Mouse (Mus musculus) hindbrain, postnatal 0 days (tissue): ENCODE data around the gene Pik3c2b. TPM values are rescaled to one million over a fixed set of nuclear protein-coding genes. Genes with fewer than 3 reads are reported as not detected.

ENCODE experiments used
- ATAC-seq: fragments of 200-750 bp; cut with Nextera tagmentation; 2 replicates; pipeline ENCODE4 v1.8.0; 2017; ENCODE audit warnings: mild to moderate bottlenecking, moderate TSS enrichment, moderate library complexity
- DNase-seq: peaks from one replicate; pipeline ENCODE4 v3.0.0-alpha.2; 2015; ENCODE audit warnings: low spot score
- H3K27ac ChIP-seq: fragments of 300-500 bp; sonication (generic); 2 replicates; pipeline ENCODE4 v1.5.1; 2014; ENCODE audit warnings: mild to moderate bottlenecking
- H3K27me3 ChIP-seq: fragments of 300-500 bp; sonication (generic); 2 replicates; pipeline ENCODE4 v1.6.1; 2014; ENCODE audit warnings: low read length, mixed read lengths; ENCODE audit not compliant: insufficient read depth
- H3K36me3 ChIP-seq: fragments of 300-500 bp; sonication (generic); 2 replicates; pipeline ENCODE4 v1.6.1; 2014; ENCODE audit warnings: low read length, mixed read lengths; ENCODE audit not compliant: insufficient read depth
- H3K4me1 ChIP-seq: fragments of 300-500 bp; sonication (generic); 2 replicates; pipeline ENCODE4 v1.6.1; 2014; ENCODE audit warnings: antibody characterized with exemption, low read length, mixed read lengths; ENCODE audit not compliant: insufficient read depth
- H3K4me2 ChIP-seq: fragments of 300-500 bp; sonication (generic); 2 replicates; pipeline ENCODE4 v1.6.1; 2014; ENCODE audit warnings: low read depth, mild to moderate bottlenecking, low read length, moderate library complexity, mixed read lengths
- H3K4me3 ChIP-seq: fragments of 300-500 bp; sonication (generic); 2 replicates; pipeline ENCODE4 v1.5.1; 2014; ENCODE audit warnings: low read length
- H3K9ac ChIP-seq: fragments of 300-500 bp; sonication (generic); replicated peaks from 2 replicates; pipeline ENCODE4 v1.6.1; 2014; ENCODE audit warnings: mild to moderate bottlenecking, low read length, moderate library complexity, mixed read lengths
- H3K9me3 ChIP-seq: fragments of 300-500 bp; sonication (generic); 2 replicates; pipeline ENCODE4 v1.6.1; 2016; ENCODE audit warnings: low read length, mixed read lengths
- CTCF ChIP-seq: IDR thresholded peaks from 2 replicates; pipeline ENCODE4 v1.5.1; 2016; ENCODE audit warnings: antibody characterized with exemption, control low read depth, low read depth
- WGBS: fragments of 180-500 bp; shearing (Covaris S2); extraction: QIAGEN DNeasy Blood & Tissue Kit; methylation state at CpG from one replicate; pipeline ENCODE4 v1.1.7; 2014; 5-methylcytosine and 5-hydroxymethylcytosine counted together
- polyA plus RNA-seq: library from polyadenylated mRNA; unstranded; fragments of >200 nt; fragmentation: Nextera tagmentation; extraction: Ambion mirVana; gene quantifications from 2 replicates; pipeline ENCODE4 v1.2.1, GENCODE M21; 2015
- total RNA-seq: library from RNA; depleted of rRNA; stranded (reverse); fragments of >200 nt; gene quantifications from 2 replicates; pipeline ENCODE4 v1.2.3, GENCODE M21; 2014; rRNA removed

Pik3c2b gene
- total and polyA plus RNA-seq, 2 experiments from 2014 or later: 8.7 to 23.0 TPM

DNA sequence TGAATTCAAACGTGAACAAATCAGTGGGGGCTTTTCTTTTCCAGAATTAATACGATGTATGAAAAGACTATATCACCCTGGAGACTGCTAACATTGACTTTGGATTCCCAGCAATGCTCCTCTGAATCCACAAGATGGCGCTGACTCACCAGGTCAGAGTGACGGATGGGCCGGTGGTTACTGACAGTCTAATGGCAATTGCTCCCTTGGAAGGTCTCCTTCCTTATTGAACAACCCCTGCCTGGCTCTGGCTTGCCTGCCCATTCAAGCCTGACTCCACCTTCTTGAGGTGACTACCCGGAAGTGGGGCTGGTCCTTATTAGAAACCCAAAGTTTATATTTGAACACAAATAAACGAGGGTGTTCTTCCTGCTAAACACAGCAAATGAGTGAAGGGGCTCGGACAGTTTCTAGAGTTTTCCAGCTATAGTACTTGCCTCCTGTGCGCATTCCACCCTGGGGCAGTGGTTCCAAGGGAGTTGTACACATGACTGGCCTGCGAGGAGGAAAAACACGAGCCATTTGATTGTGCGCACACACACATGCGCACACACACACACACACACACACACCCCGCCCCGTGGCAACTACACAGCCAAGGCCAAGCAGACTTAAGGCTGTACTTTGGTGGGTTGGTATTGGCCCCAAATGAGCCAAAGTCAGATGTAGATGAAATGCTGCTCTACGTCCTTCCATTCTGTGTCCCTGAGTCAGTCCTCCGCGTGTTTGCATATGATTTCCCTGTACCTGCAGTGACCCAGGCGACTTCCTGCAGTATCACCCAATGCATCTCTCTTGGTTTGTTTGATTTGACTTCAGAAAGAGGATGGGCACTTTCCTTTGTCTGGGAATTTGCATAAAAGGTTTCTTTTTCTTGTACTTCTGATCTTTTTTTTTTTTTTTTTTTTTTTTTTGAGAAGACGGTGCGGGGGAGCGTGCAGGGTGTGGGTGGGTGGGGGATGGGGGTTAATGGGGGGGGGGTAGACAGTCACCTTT lies 100.8 kb downstream of the Pik3c2b start:
- TF ChIP-seq CTCF: peak; percentile 93
- H3K27ac ChIP-seq: no peak overlapping the region
- H3K9ac ChIP-seq: no peak overlapping the region
- no peaks in the 10 kb centered on the region for H3K9me3 ChIP-seq
- H3K27me3 ChIP-seq: no peaks in the 10 kb centered on the region
- H3K4me1 ChIP-seq: no peaks in the 10 kb centered on the region
- peak; percentile 71 for ATAC-seq
- DNase-seq: peak; percentile 85
- no peak overlapping the region for H3K4me3 ChIP-seq
- 62% methylated on average over 22 of the region's 22 CpGs for WGBS
- H3K36me3 ChIP-seq: 0 out of 2 replicates have a peak, but pooled peaks cover 1% of the 10 kb centered on the region
- H3K4me2 ChIP-seq: no peak overlapping the region

DNA sequence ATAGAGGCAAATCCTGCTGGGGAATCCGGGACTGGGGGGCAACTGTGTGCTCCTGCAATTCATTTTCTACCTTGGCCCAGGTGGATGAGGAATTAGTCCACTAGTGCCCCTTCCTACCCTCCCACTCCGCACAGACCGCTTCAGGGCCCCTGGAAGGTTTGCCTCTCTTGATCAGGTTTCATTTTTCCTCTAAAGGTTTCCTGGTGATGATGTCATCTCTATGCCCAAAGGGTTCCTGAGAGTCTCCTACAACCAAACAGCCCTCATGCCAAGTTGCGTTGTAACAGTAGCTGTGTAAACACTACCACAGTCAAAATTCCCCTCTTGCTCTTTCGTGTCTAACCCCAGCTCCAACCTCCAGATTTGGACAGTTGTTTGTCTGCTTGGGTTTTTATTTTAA lies 101.9 kb downstream of the Pik3c2b start:
- no peak overlapping the region for H3K27ac ChIP-seq
- no peak overlapping the region for H3K4me2 ChIP-seq
- no peak overlapping the region for H3K9ac ChIP-seq
- WGBS: 86% methylated on average over 5 of the region's 5 CpGs
- DNase-seq: no peak
- no peak for TF ChIP-seq CTCF
- H3K36me3 ChIP-seq: no peaks in the 10 kb centered on the region
- H3K27me3 ChIP-seq: no peaks in the 10 kb centered on the region
- no peaks in the 10 kb centered on the region for H3K9me3 ChIP-seq
- H3K4me3 ChIP-seq: no peak overlapping the region
- ATAC-seq: no peak
- H3K4me1 ChIP-seq: no peaks in the 10 kb centered on the region

- 95% methylated on average over 8 of the region's 8 CpGs for WGBS
- H3K4me3 ChIP-seq: no peak overlapping the region
- H3K36me3 ChIP-seq: no peaks in the 10 kb centered on the region
Observed at GRCm38 (mm10) chr1:133148122-133148521, 102.7 kb downstream of the Pik3c2b start.

DNA sequence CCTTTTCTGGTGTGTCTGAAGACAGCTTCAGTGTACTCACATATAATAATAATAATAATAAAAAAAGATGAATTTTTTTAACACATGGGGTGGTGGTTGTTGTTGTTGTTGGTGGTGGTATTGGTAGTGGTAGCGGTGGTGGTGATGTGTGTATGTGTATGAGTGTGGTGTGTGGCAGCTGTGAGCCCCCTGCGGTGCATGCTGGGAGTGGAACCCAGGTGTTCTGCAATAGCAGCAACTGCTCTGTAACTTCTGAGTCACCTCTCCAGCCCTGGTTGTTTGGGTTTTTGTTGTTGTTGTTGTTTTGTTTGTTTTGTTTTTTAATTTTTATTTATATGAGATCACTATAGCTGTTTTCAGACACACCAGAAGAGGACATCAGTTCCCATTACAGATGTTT lies 105.1 kb downstream of the Pik3c2b start:
- no peak for DNase-seq
- Histone ChIP-seq H3K27me3 (no peaks in the 10 kb centered on the region), H3K4me2 (no peak overlapping the region), H3K27ac (no peak overlapping the region), H3K4me3 (no peak overlapping the region), H3K9ac (no peak overlapping the region), H3K9me3 (no peaks in the 10 kb centered on the region), H3K36me3 (no peaks in the 10 kb centered on the region), H3K4me1 (no peaks in the 10 kb centered on the region)
- WGBS: 100% methylated on average over 2 of the region's 2 CpGs
- no peak for TF ChIP-seq CTCF
- ATAC-seq: no peak

More at GRCm38 (mm10) chr1:133148122-133148521, 102.7 kb downstream of the Pik3c2b start:
- Histone ChIP-seq H3K27ac (no peak overlapping the region), H3K4me1 (no peaks in the 10 kb centered on the region), H3K9ac (no peak overlapping the region), H3K4me2 (no peak overlapping the region), H3K9me3 (no peaks in the 10 kb centered on the region), H3K27me3 (no peaks in the 10 kb centered on the region)
- ATAC-seq (no peak), DNase-seq (no peak)
- no peak for TF ChIP-seq CTCF

GRCm38 (mm10) chr1:133152213-133152612 lies 106.7 kb downstream of the Pik3c2b start:
- no peak overlapping the region for H3K27ac ChIP-seq
- no peak overlapping the region for H3K9ac ChIP-seq
- 93% methylated on average over 3 of the region's 3 CpGs for WGBS
- no peak overlapping the region for H3K4me3 ChIP-seq
- no peaks in the 10 kb centered on the region for H3K36me3 ChIP-seq
- H3K4me1 ChIP-seq: no peaks in the 10 kb centered on the region
- no peaks in the 10 kb centered on the region for H3K9me3 ChIP-seq
- DNase-seq (no peak), ATAC-seq (no peak)
- H3K4me2 ChIP-seq: no peak overlapping the region
- H3K27me3 ChIP-seq: no peaks in the 10 kb centered on the region
- no peak for TF ChIP-seq CTCF

DNA sequence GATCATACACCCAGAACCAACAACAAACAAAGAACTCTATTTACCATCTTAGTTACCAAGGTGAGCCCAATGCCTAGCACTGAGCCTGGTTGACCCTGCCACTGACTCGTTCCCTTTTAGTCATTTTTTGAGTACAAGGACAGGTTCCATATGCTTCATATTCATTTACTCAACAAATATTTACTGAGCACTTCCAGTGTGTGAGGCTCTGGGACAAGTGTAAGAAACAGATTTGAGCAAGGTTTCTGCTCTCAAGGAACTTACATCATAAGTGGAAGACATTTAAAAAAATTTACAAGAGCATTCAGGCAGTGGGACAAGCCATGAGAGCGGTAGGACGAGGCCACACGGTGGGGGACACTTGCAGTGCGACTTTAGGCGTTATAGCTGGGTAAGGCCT lies 109.8 kb downstream of the Pik3c2b start:
- WGBS: 82% methylated on average over 6 of the region's 6 CpGs
- H3K4me1 ChIP-seq: 0 out of 2 replicates have a peak, but pooled peaks cover 5% of the 10 kb centered on the region
- no peaks in the 10 kb centered on the region for H3K36me3 ChIP-seq
- no peak overlapping the region for H3K9ac ChIP-seq
- no peak for DNase-seq
- no peak overlapping the region for H3K4me3 ChIP-seq
- ATAC-seq: no peak
- H3K27ac ChIP-seq: no peak overlapping the region
- H3K9me3 ChIP-seq: no peaks in the 10 kb centered on the region
- no peak overlapping the region for H3K4me2 ChIP-seq
- H3K27me3 ChIP-seq: no peaks in the 10 kb centered on the region; the same call in 1 of the 2 replicates
- no peak for TF ChIP-seq CTCF

Other genes starting within 250 kb of the Pik3c2b start
- 48.3 and 51.0 TPM in 2 replicates for gene Lrrn2, start 165.4 kb upstream of the Pik3c2b start, total RNA-seq
- gene Lrrn2, start 165.4 kb upstream of the Pik3c2b start, polyA plus RNA-seq: 60.0 and 64.7 TPM in 2 replicates
- 55.3 and 61.3 TPM in 2 replicates for gene Mdm4, start 15.1 kb upstream of the Pik3c2b start, total RNA-seq
- gene Mdm4, start 15.1 kb upstream of the Pik3c2b start, polyA plus RNA-seq: 29.1 and 32.2 TPM in 2 replicates
- gene Ppp1r15b, start 85.5 kb downstream of the Pik3c2b start, total RNA-seq: 37.4 and 46.9 TPM in 2 replicates
- 15.9 and 17.0 TPM in 2 replicates for gene Ppp1r15b, start 85.5 kb downstream of the Pik3c2b start, polyA plus RNA-seq
- gene Plekha6, start 118.5 kb downstream of the Pik3c2b start, total RNA-seq: 41.0 and 44.1 TPM in 2 replicates
- gene Plekha6, start 118.5 kb downstream of the Pik3c2b start, polyA plus RNA-seq: 9.7 TPM in 2 replicates